In the genomic region with DNA sequence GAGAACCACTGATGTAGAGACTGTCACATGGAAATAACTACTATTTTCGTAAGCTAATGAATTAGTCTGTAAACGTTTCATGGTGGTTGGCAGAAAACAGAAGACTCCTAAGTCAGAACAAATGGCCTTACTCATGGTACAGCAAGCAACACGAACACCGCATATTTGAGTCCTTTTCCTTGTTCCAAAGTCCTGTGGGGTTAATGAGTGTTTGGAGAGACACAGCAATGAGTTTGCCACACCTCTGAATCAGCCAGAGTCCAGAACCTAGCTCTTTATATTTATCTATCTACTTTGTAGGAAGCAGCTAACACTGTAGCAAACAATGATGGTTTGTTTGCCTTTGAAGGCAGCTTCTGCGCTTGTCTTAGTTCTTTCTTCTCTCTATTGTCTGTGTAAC, we compare ENCODE assay signal across 20 mouse cellular contexts. TPM values are rescaled to one million over a fixed set of nuclear protein-coding genes. Genes with fewer than 3 reads are reported as not detected.
DNase-seq lines count a peak whose midpoint lies in the region; ATAC-seq and TF ChIP-seq lines count a peak whose summit lies in the region.
"Had no signal": no experiment of that assay in that cellular context is flagged by ENCODE, and none has a peak within 500 bp of the region (broad histone marks: within the 10 kb centered on the region; RNA-seq: fewer than 3 reads in every experiment).

No protein-coding gene starts in this region.

- no peak for ATAC-seq in liver, embryonic 11.5 days (replicated peaks; ENCODE audit: low FRiP score)
- ATAC-seq in intestine, embryonic 15.5 days, result peak; percentile 68
- peak; percentile 37; the same call in 1 of the 2 replicates for ATAC-seq in stomach, embryonic 16.5 days (ENCODE audit: insufficient read depth, low FRiP score)
- no peak for ATAC-seq in hindbrain, embryonic 12.5 days (ENCODE audit: low FRiP score)

- peak; percentile 88 for DNase-seq in liver, adult 2 months (ENCODE audit: extremely low read depth, low read depth, low spot score)
- DNase-seq in liver, embryonic 11.5 days (ENCODE audit: low spot score), result no peak
- DNase-seq in kidney, postnatal 25 days, result peak; percentile 21 to 45
- DNase-seq in adrenal gland, adult 18-20 months (ENCODE audit: low spot score in 2 of 2), result no peak
- DNase-seq: adrenal gland, adult 8-10 months; cerebellum, adult 9-10 months; heart, adult 11 months; lung, postnatal 10 days; midbrain, embryonic 14.5 days; right cerebral cortex, postnatal 25 days; thymus, postnatal 14 days had no signal

- H3K36me3 ChIP-seq in liver, adult 2 months (ENCODE audit: control insufficient read depth, insufficient read depth, low read length), result no peaks in the 10 kb centered on the region
- no peaks in the 10 kb centered on the region for H3K36me3 ChIP-seq in liver, embryonic 11.5 days (ENCODE audit: control insufficient read depth, insufficient read depth, low read length)
- H3K36me3 ChIP-seq in intestine, embryonic 15.5 days, result no peaks in the 10 kb centered on the region
- H3K36me3 ChIP-seq in stomach, embryonic 16.5 days (ENCODE audit: control insufficient read depth, insufficient read depth, low read length), result no peaks in the 10 kb centered on the region
- H3K36me3 ChIP-seq in hindbrain, embryonic 12.5 days, result no peaks in the 10 kb centered on the region
- H3K36me3 ChIP-seq: forebrain, embryonic 12.5 days; heart, embryonic 13.5 days had no signal

- no peaks in the 10 kb centered on the region for H3K27me3 ChIP-seq in liver, adult 2 months (ENCODE audit: control insufficient read depth, insufficient read depth, low read length)
- H3K27me3 ChIP-seq in liver, embryonic 11.5 days (replicated peaks; ENCODE audit: control insufficient read depth, insufficient read depth, low read length), result no peaks in the 10 kb centered on the region
- H3K27me3 ChIP-seq in intestine, embryonic 15.5 days (replicated peaks), result no peaks in the 10 kb centered on the region
- H3K27me3 ChIP-seq in stomach, embryonic 16.5 days (ENCODE audit: control insufficient read depth, insufficient read depth, low read length), result no peaks in the 10 kb centered on the region
- H3K27me3 ChIP-seq in hindbrain, embryonic 12.5 days, result no peaks in the 10 kb centered on the region
- H3K27me3 ChIP-seq: forebrain, embryonic 12.5 days; heart, embryonic 13.5 days had no signal

- H3K4me1 ChIP-seq in liver, adult 2 months (ENCODE audit: control insufficient read depth, insufficient read depth, low read length), result peaks cover 15% of the 10 kb centered on the region
- no peaks in the 10 kb centered on the region; the same call in 1 of the 2 replicates for H3K4me1 ChIP-seq in liver, embryonic 11.5 days (replicated peaks; ENCODE audit: control insufficient read depth, insufficient read depth, low read length)
- peaks cover 6% of the 10 kb centered on the region; the same call in 1 of the 2 replicates for H3K4me1 ChIP-seq in intestine, embryonic 15.5 days (replicated peaks)
- H3K4me1 ChIP-seq in stomach, embryonic 16.5 days (ENCODE audit: control insufficient read depth, insufficient read depth, low read length), result peaks cover 10% of the 10 kb centered on the region; the same call in 1 of the 2 replicates
- H3K4me1 ChIP-seq in hindbrain, embryonic 12.5 days, result peaks cover 9% of the 10 kb centered on the region

- H3K4me3 ChIP-seq in liver, adult 2 months (ENCODE audit: insufficient read depth, low read depth, low read length), result no peak overlapping the region
- no peak overlapping the region for H3K4me3 ChIP-seq in liver, embryonic 11.5 days (ENCODE audit: low read depth, low read length)
- H3K4me3 ChIP-seq in intestine, embryonic 15.5 days (replicated peaks), result no peak overlapping the region
- H3K4me3 ChIP-seq in stomach, embryonic 16.5 days (replicated peaks; ENCODE audit: low read length), result no peak overlapping the region
- H3K4me3 ChIP-seq in hindbrain, embryonic 12.5 days, result no peak overlapping the region
- H3K4me3 ChIP-seq: forebrain, embryonic 12.5 days; heart, embryonic 13.5 days; layer of hippocampus, adult 2 months; myocyte had no signal

- peak overlapping the region; percentile 44; the same call in 1 of the 2 replicates for H3K27ac ChIP-seq in liver, adult 2 months (replicated peaks; ENCODE audit: insufficient read depth, low read depth, low read length)
- H3K27ac ChIP-seq in liver, embryonic 11.5 days (ENCODE audit: low read depth, low read length), result no peak overlapping the region
- H3K27ac ChIP-seq in intestine, embryonic 15.5 days, result peak overlapping the region; percentile 68
- H3K27ac ChIP-seq in stomach, embryonic 16.5 days (ENCODE audit: low read length), result no peak overlapping the region
- no peak overlapping the region for H3K27ac ChIP-seq in hindbrain, embryonic 12.5 days
- H3K27ac ChIP-seq: forebrain, embryonic 12.5 days; heart, embryonic 13.5 days; hindbrain, embryonic 14.5 days; layer of hippocampus, adult 2 months; liver, embryonic 14.5 days had no signal

- H3K79me2 ChIP-seq in liver, adult 2 months (ENCODE audit: control insufficient read depth, insufficient read depth, low read length), result peaks cover 11% of the 10 kb centered on the region

- no peaks in the 10 kb centered on the region for H3K9me3 ChIP-seq in liver, embryonic 11.5 days (ENCODE audit: control insufficient read depth, low read length)
- H3K9me3 ChIP-seq in intestine, embryonic 15.5 days, result no peaks in the 10 kb centered on the region
- H3K9me3 ChIP-seq in stomach, embryonic 16.5 days (replicated peaks; ENCODE audit: control insufficient read depth, low read length), result no peaks in the 10 kb centered on the region
- H3K9me3 ChIP-seq in hindbrain, embryonic 12.5 days (replicated peaks), result no peaks in the 10 kb centered on the region
- H3K9me3 ChIP-seq: forebrain, embryonic 12.5 days; heart, embryonic 13.5 days had no signal

- TF ChIP-seq POLR2A in liver, adult 2 months (IDR thresholded peaks at IDR 0.05; ENCODE audit: extremely low read depth, insufficient read depth, low read length), result no peak

- H3K9ac ChIP-seq in liver, adult 2 months (ENCODE audit: low read depth, low read length), result no peak overlapping the region
- no peak overlapping the region for H3K9ac ChIP-seq in liver, embryonic 11.5 days (ENCODE audit: low read depth, low read length)
- no peak overlapping the region for H3K9ac ChIP-seq in intestine, embryonic 15.5 days
- no peak overlapping the region for H3K9ac ChIP-seq in stomach, embryonic 16.5 days (ENCODE audit: low read length)
- H3K9ac ChIP-seq in hindbrain, embryonic 12.5 days, result no peak overlapping the region
- H3K9ac ChIP-seq: forebrain, embryonic 12.5 days; heart, embryonic 13.5 days; hindbrain, embryonic 14.5 days; liver, embryonic 14.5 days had no signal

- TF ChIP-seq CTCF in liver, adult 2 months (IDR thresholded peaks at IDR 0.05; ENCODE audit: low read depth, low read length), result no peak

- H3K4me2 ChIP-seq in liver, embryonic 11.5 days, result no peak overlapping the region
- 0 out of 2 replicates have a peak overlapping the region, but pooled peaks have one; percentile 11 for H3K4me2 ChIP-seq in intestine, embryonic 15.5 days (replicated peaks)
- 0 out of 2 replicates have a peak overlapping the region, but pooled peaks have one; percentile 5 for H3K4me2 ChIP-seq in stomach, embryonic 16.5 days (ENCODE audit: low read depth, low read length)
- no peak overlapping the region for H3K4me2 ChIP-seq in hindbrain, embryonic 12.5 days (replicated peaks)
- H3K4me2 ChIP-seq: forebrain, embryonic 12.5 days; heart, embryonic 13.5 days; hindbrain, embryonic 14.5 days had no signal

- 21% methylated on average over 5 of the region's 5 CpGs for WGBS in liver, adult 2 months
- WGBS in liver, embryonic 11.5 days, result 67% methylated on average over 5 of the region's 5 CpGs
- 44% methylated on average over 5 of the region's 5 CpGs for WGBS in intestine, embryonic 15.5 days
- WGBS in stomach, embryonic 16.5 days, result 58% methylated on average over 5 of the region's 5 CpGs
- 54% methylated on average over 5 of the region's 5 CpGs for WGBS in hindbrain, embryonic 12.5 days

RNA-seq across cellular contexts. Expression of a gene that starts 4.5 kb away (rescaled TPM):
- total RNA-seq in liver, adult 2 months (2014; rRNA removed), result 48.1 and 54.2 TPM in 2 replicates
- 42.8 and 44.2 TPM in 2 replicates for polyA plus RNA-seq in liver, adult 2 months (2012; rRNA removed)
- polyA plus RNA-seq in liver, embryonic 11.5 days (2014; fragmentation: Nextera tagmentation; extraction: Ambion mirVana), result 35.3 and 38.4 TPM in 2 replicates
- polyA plus RNA-seq in intestine, embryonic 15.5 days (2015; fragmentation: Nextera tagmentation; extraction: Ambion mirVana), result 101 and 107 TPM in 2 replicates
- 64.1 and 65.5 TPM in 2 replicates for polyA plus RNA-seq in stomach, embryonic 16.5 days (2015; fragmentation: Nextera tagmentation; extraction: Ambion mirVana)
- total RNA-seq in adrenal gland, adult 18-20 months (2021), result 10 to 100 TPM; 34.7 to 40.3 TPM
- polyA plus RNA-seq in hindbrain, embryonic 12.5 days (2016; fragmentation: Nextera tagmentation; extraction: Ambion mirVana), result 83.0 and 83.3 TPM in 2 replicates

Comparison
In these comparisons a context has a peak if more than half of its experiments do, and no peak if none do; other contexts are left out.
1. DNase-seq: peak in liver, adult 2 months (single experiment) and kidney, postnatal 25 days (2 of 2); none in liver, embryonic 11.5 days (single experiment) and adrenal gland, adult 18-20 months (0 of 2).
2. H3K27ac ChIP-seq: peak in liver, adult 2 months (single experiment) and intestine, embryonic 15.5 days (single experiment); none in liver, embryonic 11.5 days (single experiment), stomach, embryonic 16.5 days (single experiment) and hindbrain, embryonic 12.5 days (single experiment).
3. ATAC-seq: peak in intestine, embryonic 15.5 days (single experiment) and stomach, embryonic 16.5 days (single experiment); none in liver, embryonic 11.5 days (single experiment) and hindbrain, embryonic 12.5 days (single experiment).
4. H3K4me2 ChIP-seq: peak in intestine, embryonic 15.5 days (single experiment) and stomach, embryonic 16.5 days (single experiment); none in liver, embryonic 11.5 days (single experiment) and hindbrain, embryonic 12.5 days (single experiment).